Mouse (Mus musculus) thymus, postnatal 36 days (tissue): ENCODE data around the gene Lims1.
A peak's percentile ranks its signal among the peaks of the same experiment; 100 is the strongest.

Source experiments
- DNase-seq, 2 experiments: peaks; one replicate each; pipeline ENCODE4 v3.0.0; 2022; ENCODE audit warnings: mixed read lengths in 2 of 2

The Lims1 gene

DNA sequence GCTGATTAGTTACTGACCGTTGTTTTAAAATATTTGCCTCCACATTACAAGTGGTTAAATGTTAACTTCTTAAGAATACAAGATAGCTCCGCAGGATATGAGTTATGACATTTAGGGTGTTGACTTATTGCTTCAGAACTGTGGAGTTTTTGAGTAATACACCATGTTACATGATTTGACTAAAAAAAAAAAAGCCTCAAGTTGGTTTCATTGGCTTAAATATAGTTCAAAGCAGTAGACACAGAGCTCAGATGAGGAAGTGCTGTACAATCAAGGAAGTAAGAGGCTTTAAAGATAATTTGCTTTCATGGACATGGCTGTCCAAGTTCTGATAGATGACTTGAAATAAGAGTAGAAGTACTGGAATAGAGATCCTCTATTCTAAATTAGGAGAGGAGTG, 28.4 kb downstream of the Lims1 start:
- no peak for DNase-seq

DNA sequence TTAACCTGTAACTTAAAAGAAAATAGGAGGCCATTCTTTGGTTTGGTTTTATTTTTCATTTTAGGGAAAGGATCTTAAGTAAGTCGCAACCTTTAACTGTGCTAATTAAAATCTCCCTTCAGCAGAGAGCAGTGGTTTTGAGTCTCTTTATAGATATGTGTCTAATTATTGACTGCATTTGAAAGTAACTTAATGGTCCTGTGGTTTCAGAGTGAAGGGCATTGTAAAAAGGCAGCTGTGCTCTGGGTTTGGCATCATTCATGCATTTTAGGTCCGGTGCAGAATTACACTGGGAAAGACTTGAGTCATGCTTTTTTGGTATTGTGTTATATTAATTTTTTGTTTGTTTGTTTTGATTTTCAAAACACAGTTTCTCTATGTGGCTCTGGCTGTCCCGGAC, 29.1 kb downstream of the Lims1 start:
- DNase-seq = no peak

DNA sequence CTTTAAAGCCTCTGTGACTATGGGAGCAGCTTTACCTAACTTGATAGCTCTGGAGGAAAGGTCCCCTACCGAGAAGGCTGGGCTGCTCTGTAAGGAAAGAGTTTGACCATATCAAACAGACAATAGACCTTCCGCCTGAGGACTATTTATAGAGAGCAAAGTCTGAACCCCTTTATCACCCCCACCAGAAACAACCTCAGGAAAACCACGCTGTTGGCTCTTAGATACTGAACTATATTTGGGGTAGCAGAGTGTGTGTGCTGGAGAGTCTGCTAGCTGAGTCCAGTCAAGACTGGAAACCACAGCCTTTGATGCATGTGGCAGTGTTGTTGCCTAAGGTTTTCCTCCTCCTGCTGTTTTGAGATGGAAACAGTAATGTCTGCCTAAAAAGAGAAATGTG, 31.3 kb downstream of the Lims1 start:
- no peak for DNase-seq

DNA sequence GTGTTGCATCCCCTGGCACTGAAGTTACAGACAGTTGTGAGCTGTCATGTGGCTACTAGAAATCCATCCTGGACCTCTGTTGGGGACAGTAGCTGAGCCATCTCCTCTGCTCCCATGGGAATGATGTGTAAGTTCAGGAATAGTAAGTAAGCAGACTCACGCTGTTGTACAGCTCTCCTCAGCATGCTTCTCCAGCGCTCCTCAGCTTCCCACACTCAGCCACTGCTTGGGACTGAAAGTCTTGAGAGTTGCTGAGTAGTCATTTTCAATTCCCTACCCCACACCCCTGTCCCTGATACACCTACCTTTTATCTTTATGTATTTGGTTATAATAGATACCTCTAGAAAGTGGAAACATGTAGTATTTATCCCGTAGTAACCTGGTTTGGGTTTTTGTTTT, 33.2 kb downstream of the Lims1 start:
- DNase-seq = no peak

DNA sequence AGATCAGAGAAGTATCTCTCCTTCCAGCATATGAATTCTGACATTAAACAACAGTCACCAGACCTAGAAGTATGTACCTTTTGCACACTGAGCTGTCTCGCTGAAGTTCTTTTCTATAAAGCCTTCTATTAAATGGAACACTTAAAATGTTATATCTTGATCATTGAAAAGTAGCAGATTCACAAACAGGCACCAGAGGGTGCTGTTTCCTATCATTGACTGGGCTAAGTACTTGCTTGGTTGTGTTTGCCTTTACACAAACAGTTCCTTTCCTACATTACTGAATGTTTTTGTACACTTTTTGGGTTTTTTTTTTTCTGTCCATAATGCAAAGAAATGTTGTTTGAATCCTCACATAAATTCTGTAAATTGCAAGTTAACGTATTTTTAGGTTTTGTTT, 35.9 kb downstream of the Lims1 start:
- DNase-seq = no peak

DNA sequence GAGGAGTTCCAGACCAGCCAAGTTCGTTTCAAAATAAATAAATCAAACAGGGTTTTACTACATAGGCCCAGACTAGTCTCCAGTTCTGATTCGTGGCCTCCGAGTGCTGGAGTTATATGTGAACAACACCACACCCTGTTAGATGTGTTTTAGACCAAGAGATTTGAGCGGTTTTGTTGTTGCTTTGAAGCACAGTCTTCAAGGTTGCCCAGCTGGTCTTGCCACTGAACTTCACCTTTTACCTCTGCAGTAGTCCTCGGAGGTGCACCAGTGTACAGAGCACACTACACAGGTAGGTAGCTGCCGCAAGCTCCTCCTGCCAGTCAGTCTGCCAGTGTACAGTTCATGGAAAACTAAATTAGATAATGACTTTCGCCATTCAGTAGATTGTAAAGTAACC, 36.7 kb downstream of the Lims1 start:
- no peak for DNase-seq

DNA sequence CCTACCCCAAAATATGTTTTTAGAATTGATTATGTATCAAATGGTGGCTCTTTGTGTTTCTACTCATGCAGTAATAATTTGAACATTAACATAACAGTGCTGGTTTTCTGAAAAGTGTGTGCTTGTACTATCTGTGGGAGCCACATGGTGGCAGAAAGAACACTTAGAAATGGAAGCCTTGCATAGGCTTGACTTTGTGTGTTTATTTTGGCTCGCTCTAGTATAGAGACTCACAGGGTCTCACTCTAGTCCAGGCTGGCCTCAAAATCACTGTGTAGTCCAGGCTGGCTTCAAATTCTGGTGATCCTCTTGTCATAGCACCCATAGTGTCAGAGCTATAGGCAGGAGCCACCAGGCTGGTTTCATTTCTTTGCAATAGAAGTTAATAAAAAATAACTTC, 39.5 kb downstream of the Lims1 start:
- DNase-seq = no peak

DNA sequence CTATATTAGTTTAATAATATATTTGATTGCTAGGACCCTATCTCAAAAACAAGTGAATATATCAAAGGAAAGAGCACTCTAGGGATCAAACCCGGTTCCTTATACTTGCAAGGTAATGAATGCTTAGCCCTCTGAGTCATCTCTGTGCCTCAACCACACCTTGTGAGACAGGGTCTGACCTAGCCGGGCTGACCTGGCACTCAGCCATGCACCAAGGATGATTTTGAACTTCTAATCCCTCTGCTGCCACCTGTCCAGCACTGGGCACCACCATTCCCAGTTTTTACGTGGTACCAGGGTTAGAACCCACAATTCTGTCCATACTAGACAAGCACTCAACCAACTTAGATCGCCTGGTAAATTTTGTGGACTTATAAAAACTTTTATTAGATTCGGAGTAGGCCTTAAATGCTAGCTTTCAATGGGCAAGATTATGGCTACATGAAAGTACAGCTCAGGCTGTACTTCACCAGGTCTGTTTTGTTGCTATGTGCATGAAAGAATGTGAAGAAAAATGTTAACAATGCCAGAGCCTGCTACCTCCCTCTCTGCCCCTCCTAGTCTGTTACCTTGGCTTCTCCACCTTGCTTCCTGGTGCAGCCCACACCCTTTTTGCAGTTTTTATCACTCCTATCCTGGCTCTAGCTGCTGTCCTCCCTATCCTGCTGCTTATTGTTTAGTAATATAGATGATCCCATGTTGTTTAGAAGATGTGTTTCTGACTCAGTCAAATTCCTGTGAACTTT, 41.7 kb downstream of the Lims1 start:
- DNase-seq = no peak

DNA sequence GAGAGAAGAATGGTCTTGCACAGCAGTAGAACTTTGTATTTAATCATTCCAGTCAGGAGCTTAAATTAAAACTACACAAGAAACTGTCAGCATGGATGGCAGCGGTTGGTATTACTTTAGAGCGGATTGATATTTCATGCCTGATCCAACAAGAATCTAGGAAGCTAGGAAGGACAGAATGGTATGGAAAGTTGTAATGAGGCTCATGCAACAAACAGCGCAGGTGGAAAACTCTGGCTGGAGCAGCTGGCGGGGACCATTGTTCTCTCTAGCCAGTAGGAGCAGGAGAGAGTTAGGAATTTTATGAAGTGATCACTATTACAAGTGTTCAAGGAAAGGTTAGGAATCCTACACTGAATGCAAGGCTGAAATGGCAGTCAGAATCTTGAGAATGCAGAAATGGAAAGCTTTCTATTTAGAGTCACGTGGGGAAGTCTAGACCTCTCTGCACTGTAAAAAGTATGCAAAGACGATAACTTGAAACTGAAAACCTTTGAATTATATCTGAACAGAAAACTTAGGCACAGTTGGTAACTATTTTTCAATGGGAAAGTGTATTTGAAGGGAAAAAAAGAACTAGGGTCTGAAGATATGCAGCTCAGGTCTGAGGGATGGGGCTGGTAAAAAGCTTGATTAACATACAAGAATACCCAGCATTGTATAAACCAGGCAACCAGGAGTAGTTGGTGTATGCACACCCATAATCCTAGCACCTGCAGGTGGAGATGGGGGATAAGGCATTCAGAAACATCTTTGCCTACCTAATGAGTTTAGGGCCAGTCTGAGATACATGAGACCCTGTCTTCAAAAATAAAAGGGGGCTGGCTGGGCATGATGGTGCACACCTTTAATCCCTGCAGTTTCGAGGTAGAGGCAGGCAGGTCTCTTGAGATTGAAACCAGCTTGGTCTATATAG, 45.8 kb downstream of the Lims1 start:
- no peak for DNase-seq

DNA sequence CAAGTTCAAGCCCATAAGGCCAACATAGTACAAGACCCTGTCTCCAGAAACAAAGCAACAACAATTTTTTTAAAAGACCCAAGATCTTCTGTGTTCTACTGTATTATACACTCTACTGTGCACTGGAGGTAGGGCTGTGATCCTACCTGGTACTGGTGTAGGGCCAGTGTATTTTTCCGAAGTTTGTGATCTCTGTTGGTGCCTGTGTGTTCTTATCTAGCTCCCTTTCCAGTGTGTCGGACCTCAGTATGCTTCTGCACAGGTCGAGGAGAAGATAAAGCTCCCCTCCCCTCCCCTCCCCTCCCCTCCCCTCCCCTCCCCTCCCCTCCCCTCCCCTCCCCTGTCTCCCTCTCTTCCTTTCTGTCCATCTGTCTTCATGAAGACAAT, 46.4 kb downstream of the Lims1 start:
- DNase-seq = no peak

DNA sequence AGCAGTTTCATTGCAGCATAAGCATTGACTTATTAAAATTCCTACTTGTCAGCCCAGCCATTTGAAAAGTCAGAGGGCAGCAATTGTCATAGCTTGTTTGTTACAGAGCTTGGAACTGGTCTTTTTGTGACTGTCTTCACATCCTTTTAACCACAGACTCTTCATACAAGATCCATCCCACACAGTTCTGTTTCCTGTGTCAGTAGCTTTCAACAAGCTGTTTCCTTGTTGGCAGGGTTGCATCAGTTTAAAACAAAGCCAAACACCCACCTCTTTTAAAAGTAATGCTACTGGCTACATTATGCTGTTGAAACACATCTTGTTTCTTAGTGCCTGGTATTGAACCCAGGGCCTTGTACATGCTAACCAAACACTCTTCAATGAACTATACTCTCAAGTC, 46.9 kb downstream of the Lims1 start:
- DNase-seq = no peak

DNA sequence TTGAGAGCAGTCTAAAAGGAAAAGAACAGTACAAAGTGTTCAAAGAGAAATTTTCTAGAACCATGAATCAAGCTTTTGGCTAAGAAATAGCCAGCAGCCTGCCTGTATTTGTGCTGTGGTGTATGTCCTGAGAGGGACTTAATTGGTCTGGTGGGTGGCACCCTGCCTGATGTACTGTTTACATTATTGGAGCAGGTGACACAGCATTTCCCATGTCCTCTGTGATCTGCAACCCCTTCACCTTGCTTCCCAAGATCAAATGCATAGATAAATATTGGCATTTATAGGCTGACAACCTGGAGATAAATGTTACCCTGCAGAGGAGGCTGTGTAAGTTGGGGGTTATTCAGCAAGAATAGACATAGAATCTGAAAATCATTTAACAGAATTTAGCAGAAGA, 47.3 kb downstream of the Lims1 start:
- DNase-seq = no peak

DNA sequence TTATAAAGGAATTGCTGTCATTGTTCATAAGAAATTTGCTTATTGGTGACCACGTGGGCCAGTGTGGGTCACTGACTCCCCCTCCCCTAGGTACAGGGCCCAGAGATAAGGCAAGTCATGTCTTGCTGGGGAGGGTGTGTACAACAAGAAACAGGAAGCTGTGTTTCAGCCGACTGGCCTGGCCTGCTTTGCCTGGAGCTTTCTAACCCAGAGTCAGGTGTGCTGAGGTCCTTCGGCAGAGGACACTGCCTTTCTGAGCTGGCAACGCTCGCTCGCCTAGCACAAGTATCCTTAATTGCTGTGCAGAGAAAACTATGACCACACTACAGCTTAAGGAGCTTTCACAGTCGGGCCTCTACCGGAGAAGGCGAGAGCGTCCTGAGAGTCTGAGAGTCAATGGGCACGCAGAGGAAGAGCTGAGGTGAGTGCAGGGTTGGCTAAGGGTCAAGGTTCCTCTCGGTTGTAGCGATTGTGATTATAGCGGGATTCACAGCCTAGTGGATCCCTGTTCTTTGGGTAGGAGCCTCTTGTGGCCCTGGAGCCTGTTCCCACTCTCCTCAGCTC, 48.1 kb downstream of the Lims1 start:
- DNase-seq = peak; percentile 43 to 48

DNA sequence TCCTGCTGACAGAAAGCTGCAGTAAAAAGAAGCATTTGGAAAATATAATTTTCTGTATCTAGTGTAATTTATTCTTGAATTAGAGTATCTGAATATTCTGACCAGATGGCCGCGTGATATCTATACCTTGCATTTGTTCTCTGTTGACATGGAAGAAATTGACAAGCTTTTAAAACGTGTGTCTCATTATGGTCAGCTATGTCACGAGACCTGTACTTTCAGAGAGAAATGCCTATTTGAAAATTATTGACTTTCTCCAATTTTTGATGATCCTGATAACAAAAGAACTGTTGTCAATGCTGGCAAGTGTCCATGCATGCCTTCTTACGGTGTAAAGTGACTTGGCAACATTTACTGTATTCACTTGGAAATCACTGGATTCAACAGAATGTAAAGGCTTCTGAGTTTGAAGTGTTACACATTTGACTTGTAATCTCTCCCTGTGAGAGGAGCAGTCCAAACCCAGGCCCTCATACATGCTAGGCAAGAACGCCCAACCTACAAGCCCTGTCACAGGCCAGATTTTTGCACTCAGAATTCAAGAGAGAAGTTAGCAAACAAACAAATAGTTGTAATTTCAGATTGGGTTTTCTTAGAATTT, 49.3 kb downstream of the Lims1 start:
- DNase-seq = no peak

DNA sequence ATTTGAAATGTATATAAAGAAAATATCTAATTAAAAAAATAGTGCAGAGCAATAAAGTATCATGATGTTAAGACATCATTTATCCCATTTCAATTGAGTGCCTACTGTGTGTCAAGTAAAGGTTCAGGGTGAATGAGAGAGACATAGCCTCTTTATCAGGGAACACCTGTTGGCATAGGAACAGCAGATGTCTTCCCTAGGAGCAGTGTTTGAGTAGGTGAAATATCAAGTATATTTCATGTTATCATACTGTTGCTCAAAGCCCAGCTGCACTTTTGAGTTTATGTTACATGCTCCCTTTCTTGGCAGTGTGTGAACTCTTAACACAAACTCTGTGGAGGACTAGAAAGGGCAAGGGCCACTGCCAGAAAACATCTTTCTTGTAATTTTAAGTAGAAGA, 50.6 kb downstream of the Lims1 start:
- no peak for DNase-seq

DNA sequence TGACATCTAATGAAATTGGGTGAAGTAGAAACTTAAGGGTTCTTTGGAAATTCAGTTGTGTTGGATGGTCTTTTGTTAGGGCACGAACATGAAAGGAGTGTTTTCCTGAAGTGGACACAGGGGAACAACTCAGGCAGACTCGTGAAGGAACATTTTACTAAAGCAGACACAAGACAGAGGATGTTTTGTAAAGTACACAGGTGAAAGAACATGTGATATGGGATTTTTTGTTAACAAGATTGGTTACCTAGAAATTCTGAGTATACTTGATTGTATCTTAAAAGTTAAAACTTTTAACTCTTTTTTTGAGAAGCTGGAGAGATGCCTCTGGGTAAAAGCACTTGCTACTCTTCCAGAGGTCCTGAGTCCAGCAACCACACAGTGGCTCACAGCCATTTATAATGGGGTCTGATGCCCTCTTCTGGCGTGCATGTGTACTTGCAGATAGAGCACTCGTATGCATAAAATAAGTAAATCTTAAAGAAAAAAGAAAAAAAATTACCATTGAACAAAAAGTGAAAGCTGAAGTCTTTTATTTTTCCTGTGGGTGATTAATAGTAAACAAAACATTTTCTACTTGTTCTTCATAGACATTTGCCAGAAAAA, 54.4 kb downstream of the Lims1 start:
- peak in 1 of 2 experiments; percentile 44 for DNase-seq

DNA sequence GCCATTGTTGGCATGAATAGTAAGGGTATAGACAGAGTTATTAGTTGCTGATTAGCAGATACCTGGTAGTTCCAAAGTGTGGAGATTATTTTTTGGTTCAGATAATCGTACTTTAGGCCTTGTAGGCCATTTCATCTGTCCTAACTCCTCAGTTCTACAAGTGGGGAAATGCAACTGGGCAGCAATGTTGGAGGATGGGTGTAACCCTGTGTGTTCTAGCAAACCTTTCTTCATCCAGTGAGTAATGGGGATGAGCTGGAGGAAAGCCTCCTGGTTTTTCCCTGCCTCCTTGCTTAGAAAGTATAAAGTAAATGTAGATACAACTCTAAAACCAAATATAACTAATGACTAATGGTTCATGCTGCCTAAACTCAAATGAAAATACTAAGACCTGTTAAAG, 55.1 kb downstream of the Lims1 start:
- no peak for DNase-seq

DNA sequence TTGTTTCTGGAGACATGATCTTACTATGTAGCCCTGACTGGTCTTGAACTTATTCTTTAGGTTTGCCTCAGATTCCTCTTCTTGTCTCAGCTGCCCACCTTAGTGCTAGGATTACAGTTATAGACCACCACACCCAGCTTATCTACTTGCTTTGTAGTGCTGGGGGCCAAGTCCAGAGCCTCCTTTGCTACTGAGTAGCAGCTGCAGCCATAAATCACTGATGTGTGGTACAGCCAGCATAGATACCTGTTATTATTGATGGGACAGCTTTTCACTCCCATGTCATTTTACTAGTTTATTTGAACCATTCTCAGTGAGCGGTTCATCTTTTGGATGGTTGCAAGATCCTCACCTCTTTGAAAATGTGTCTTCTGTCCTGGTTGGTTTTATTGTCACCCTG, 56.4 kb downstream of the Lims1 start:
- no peak for DNase-seq

DNA sequence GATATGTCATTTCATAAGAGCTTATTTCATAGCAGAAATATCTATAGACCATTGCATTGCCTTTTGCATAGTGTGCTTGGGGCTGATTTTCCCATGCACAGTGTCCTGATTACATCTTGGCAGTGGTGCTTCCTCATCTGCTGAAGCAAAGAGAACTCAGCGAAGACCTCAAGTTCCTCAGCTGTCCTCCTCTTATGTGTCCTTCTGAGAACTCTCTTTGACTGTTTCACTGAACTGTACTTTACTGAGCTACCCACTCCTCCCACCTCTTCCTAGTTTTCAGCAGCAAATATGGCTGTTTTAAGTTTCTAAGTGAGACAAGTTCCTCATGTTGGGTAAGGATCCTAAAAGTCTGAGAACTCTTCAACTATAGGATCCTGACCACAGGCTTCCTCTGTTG, 58.6 kb downstream of the Lims1 start:
- no peak for DNase-seq

DNA sequence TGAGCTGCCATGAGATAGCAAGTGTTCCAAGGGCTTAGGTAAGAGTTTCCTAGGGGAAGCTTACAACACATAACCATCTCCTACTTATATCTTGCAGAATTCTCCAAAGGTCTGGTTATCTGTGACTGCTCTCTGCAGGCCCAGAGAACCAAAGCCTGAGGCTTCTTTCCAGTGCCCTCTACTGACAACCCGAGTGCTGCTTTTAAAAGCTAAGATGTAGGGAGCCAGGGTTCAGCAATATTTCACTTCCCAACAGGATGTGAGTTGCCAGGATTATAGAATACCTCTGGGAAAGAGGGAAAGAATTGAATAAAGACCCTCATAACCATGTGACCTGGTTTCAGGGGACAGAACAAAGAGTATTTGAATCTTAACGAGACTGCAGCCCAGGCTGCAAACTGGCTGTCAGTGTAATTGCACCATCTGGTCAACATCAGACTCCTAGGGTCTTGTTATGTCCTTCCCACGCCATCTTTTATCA, 59.4 kb downstream of the Lims1 start:
- no peak for DNase-seq

DNA sequence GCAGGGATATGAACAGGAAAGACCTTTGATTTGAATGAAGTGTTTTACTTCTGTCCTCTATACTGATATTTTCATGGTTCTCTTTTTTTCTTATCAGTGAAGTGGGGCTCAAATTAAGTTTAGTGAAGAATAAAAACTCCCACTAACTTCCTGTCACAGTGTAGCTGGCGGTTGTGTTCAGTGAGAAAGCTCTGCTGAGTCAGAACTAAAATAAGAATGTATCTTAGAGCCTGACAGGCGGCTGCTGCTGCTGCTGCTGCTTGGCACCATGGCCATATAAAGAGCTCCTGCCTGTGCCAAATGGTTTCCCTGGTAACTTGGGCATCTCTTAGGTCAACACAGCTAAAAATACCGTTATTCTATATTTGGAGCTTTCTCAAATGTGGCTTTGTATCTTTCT, 60.0 kb downstream of the Lims1 start:
- DNase-seq = no peak

DNA sequence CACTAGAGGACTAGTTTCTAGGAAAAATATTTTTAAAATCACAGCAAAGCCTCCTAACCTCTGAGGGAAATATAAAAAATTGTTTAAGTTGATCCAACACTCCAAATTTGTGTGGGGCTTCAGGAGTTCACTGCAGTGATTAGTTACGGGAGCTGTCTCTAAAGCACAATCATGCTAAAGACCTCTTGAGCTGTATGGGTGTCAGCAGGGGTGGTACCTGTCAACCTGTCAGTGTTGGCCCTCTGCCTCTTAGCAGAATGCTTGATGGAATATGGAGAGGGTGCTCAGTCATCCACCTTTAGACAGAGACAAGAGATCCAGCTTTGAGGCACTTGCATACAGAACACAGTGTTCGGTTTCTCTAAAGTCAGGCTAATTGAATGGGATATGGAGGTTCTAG, 60.5 kb downstream of the Lims1 start:
- DNase-seq = no peak

DNA sequence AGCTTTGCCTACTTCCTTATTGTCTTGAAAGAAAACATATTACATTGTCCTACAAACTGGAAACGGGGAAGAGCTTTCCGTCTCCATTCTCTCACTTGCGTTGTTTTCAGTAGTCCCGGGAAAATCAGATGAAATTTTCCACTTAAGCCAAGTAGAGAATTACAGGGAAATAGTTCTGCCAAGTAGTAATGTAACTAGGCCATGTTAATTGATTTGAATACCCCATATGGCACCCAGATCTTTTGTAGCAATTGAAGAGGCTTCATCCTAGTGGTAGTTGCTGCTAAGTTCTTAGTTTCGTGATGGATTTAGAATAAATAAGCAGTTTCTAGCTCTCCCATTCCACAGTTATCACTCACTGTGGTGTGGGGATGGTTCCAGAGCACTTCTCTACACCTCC, 62.4 kb downstream of the Lims1 start:
- DNase-seq = no peak
